Mouse (Mus musculus) cerebellum, adult 2 months (tissue): ENCODE measurements at regions not wholly inside any gene's neighbourhood (a gene's known extent, or its start where the extent isn't known, plus 50 kb on each side); places are given as distances from the start of the nearest gene placed in this dataset.

ENCODE experiments used
- CTCF ChIP-seq: fragments of 200-500 bp; IDR thresholded peaks from 2 replicates; pipeline ENCODE4 v1.5.1; 2011; ENCODE audit warnings: low read depth, mild to moderate bottlenecking, control low read depth, low read length, moderate library complexity, borderline replicate concordance; ENCODE audit not compliant: insufficient read depth
- POLR2A ChIP-seq: fragments of 200-500 bp; IDR thresholded peaks from 2 replicates; pipeline ENCODE4 v1.6.1; 2011; ENCODE audit warnings: low read length, control low read depth, borderline replicate concordance; ENCODE audit not compliant: insufficient read depth

GRCm38 (mm10) chr2:61476648-61477047 is 101.7 kb upstream of the Tank start:
- TF ChIP-seq CTCF (no peak), POLR2A (no peak)
